Mouse (Mus musculus): Measurements from ENCODE around the gene Atf7. TPM values are rescaled to one million over a fixed set of nuclear protein-coding genes. Genes with fewer than 3 reads are reported as not detected.

Atf7 gene
- polyA plus RNA-seq, 1 experiment from 2014 or later, result 37.4 TPM

- Histone ChIP-seq H3K4me2 (replicated peaks; ENCODE audit: low read depth, low read length) (no peak overlapping the region), H3K36me3 (ENCODE audit: insufficient read depth, low read length) (peaks cover 23% of the 10 kb centered on the region), H3K4me1 (ENCODE audit: insufficient read depth, low read depth, low read length) (no peaks in the 10 kb centered on the region; the same call in 1 of the 2 replicates), H3K4me3 (ENCODE audit: low read depth, low read length) (no peak overlapping the region), H3K27ac (ENCODE audit: low read length) (no peak overlapping the region), H3K9ac (replicated peaks; ENCODE audit: low read depth) (no peak overlapping the region), H3K9me3 (ENCODE audit: low read length) (no peaks in the 10 kb centered on the region), H3K27me3 (replicated peaks; ENCODE audit: insufficient read depth, low read length) (no peaks in the 10 kb centered on the region)
- 49% methylated on average over 9 of the region's 9 CpGs for WGBS
- peak; percentile 31; the same call in 1 of the 2 replicates for ATAC-seq
- TF ChIP-seq CTCF (IDR thresholded peaks at IDR 0.05), result no peak
- no peak for TF ChIP-seq EP300 (IDR thresholded peaks at IDR 0.05)
- DNase-seq (ENCODE audit: low spot score), result peak; percentile 50
Measured at GRCm38 (mm10) chr15:102505770-102506463, 119.3 kb downstream of the Atf7 start.

- Histone ChIP-seq H3K27ac (ENCODE audit: low read length) (no peak overlapping the region), H3K4me3 (ENCODE audit: low read depth, low read length) (no peak overlapping the region), H3K27me3 (replicated peaks; ENCODE audit: insufficient read depth, low read length) (no peaks in the 10 kb centered on the region), H3K9me3 (ENCODE audit: low read length) (no peaks in the 10 kb centered on the region), H3K4me2 (replicated peaks; ENCODE audit: low read depth, low read length) (no peak overlapping the region), H3K36me3 (ENCODE audit: insufficient read depth, low read length) (peaks cover 30% of the 10 kb centered on the region), H3K9ac (replicated peaks; ENCODE audit: low read depth) (no peak overlapping the region), H3K4me1 (ENCODE audit: insufficient read depth, low read depth, low read length) (no peaks in the 10 kb centered on the region; the same call in 1 of the 2 replicates)
- DNase-seq (ENCODE audit: low spot score) (no peak), ATAC-seq (no peak)
- TF ChIP-seq CTCF (IDR thresholded peaks at IDR 0.05) (peak; percentile 9; the same call in 1 of the 2 replicates), EP300 (IDR thresholded peaks at IDR 0.05) (no peak)
- WGBS, result 48% methylated on average over 12 of the region's 12 CpGs
Measured at GRCm38 (mm10) chr15:102505073-102505769, 120.0 kb downstream of the Atf7 start.

- WGBS, result 82% methylated on average over 9 of the region's 9 CpGs
- H3K9ac ChIP-seq (replicated peaks; ENCODE audit: low read depth), result no peak overlapping the region
- H3K27me3 ChIP-seq (replicated peaks; ENCODE audit: insufficient read depth, low read length), result no peaks in the 10 kb centered on the region
- H3K4me1 ChIP-seq (ENCODE audit: insufficient read depth, low read depth, low read length), result no peaks in the 10 kb centered on the region
- H3K36me3 ChIP-seq (ENCODE audit: insufficient read depth, low read length), result peaks cover 33% of the 10 kb centered on the region
- DNase-seq (ENCODE audit: low spot score) (no peak), ATAC-seq (no peak)
- no peaks in the 10 kb centered on the region for H3K9me3 ChIP-seq (ENCODE audit: low read length)
- H3K4me3 ChIP-seq (ENCODE audit: low read depth, low read length), result no peak overlapping the region
- H3K4me2 ChIP-seq (replicated peaks; ENCODE audit: low read depth, low read length), result no peak overlapping the region
- no peak overlapping the region for H3K27ac ChIP-seq (ENCODE audit: low read length)
- no peak for TF ChIP-seq CTCF (IDR thresholded peaks at IDR 0.05)
- no peak for TF ChIP-seq EP300 (IDR thresholded peaks at IDR 0.05)
Measured at GRCm38 (mm10) chr15:102503924-102504782, 121.1 kb downstream of the Atf7 start.

- Histone ChIP-seq H3K4me1 (ENCODE audit: insufficient read depth, low read depth, low read length) (no peaks in the 10 kb centered on the region), H3K4me3 (ENCODE audit: low read depth, low read length) (no peak within 1 kb of the TSS), H3K4me2 (replicated peaks; ENCODE audit: low read depth, low read length) (no peak within 1 kb of the TSS), H3K36me3 (ENCODE audit: insufficient read depth, low read length) (peaks cover 38% of the 10 kb centered on the region), H3K27ac (ENCODE audit: low read length) (no peak within 1 kb of the TSS), H3K9ac (replicated peaks; ENCODE audit: low read depth) (no peak within 1 kb of the TSS), H3K9me3 (ENCODE audit: low read length) (no peaks in the 10 kb centered on the region), H3K27me3 (replicated peaks; ENCODE audit: insufficient read depth, low read length) (no peaks in the 10 kb centered on the region)
- 92% methylated on average over 1 of the region's 1 CpGs for WGBS
- no peak for TF ChIP-seq EP300 (IDR thresholded peaks at IDR 0.05)
- TF ChIP-seq CTCF (IDR thresholded peaks at IDR 0.05), result no peak
- ATAC-seq (no peak), DNase-seq (ENCODE audit: low spot score) (no peak)
Measured at GRCm38 (mm10) chr15:102503447-102503846, 121.8 kb downstream of the Atf7 start, which contains the start of gene Gm10337. Gene Gm10337, plus strand, starts transcription at chr15:102503722.

- Histone ChIP-seq H3K4me2 (replicated peaks; ENCODE audit: low read depth, low read length) (no peak overlapping the region), H3K36me3 (ENCODE audit: insufficient read depth, low read length) (peaks cover 46% of the 10 kb centered on the region), H3K4me1 (ENCODE audit: insufficient read depth, low read depth, low read length) (no peaks in the 10 kb centered on the region), H3K27ac (ENCODE audit: low read length) (no peak overlapping the region), H3K4me3 (ENCODE audit: low read depth, low read length) (no peak overlapping the region), H3K27me3 (replicated peaks; ENCODE audit: insufficient read depth, low read length) (no peaks in the 10 kb centered on the region), H3K9me3 (ENCODE audit: low read length) (no peaks in the 10 kb centered on the region), H3K9ac (replicated peaks; ENCODE audit: low read depth) (no peak overlapping the region)
- TF ChIP-seq CTCF (IDR thresholded peaks at IDR 0.05) (no peak), EP300 (IDR thresholded peaks at IDR 0.05) (no peak)
- no peak for DNase-seq (ENCODE audit: low spot score)
- no peak for ATAC-seq
- 72% methylated on average over 9 of the region's 9 CpGs for WGBS
Measured at GRCm38 (mm10) chr15:102502254-102502840, 122.9 kb downstream of the Atf7 start.
